Mouse (Mus musculus): ENCODE measurements around the gene Zfp971. TPM values are rescaled to one million over a fixed set of nuclear protein-coding genes. Genes with fewer than 3 reads are reported as not detected.

The Zfp971 gene
- polyA plus RNA-seq, 1 experiment from 2014 or later: 16.4 TPM

Other genes with a start within 250 kb of the Zfp971 start
- gene Gm14325, start 182.9 kb upstream of the Zfp971 start, polyA plus RNA-seq (2014; fragmentation: Nextera tagmentation; extraction: Ambion mirVana): 41.0 and 50.2 TPM in 2 replicates
- 1.7 and 3.2 TPM in 2 replicates for gene Gm14327, start 126.2 kb upstream of the Zfp971 start, polyA plus RNA-seq (2014; fragmentation: Nextera tagmentation; extraction: Ambion mirVana)
- 0.52 TPM in 1 of 2 replicates, not detected in the other for gene Zfp972, start 97.7 kb upstream of the Zfp971 start, polyA plus RNA-seq (2014; fragmentation: Nextera tagmentation; extraction: Ambion mirVana)
- gene Gm14326, start 66.0 kb upstream of the Zfp971 start, polyA plus RNA-seq (2014; fragmentation: Nextera tagmentation; extraction: Ambion mirVana): 16.2 and 20.0 TPM in 2 replicates
- 15.3 and 19.7 TPM in 2 replicates for gene Zfp931, start 55.2 kb downstream of the Zfp971 start, polyA plus RNA-seq (2014; fragmentation: Nextera tagmentation; extraction: Ambion mirVana)
- gene Phactr3, start 95.7 kb downstream of the Zfp971 start, polyA plus RNA-seq (2014; fragmentation: Nextera tagmentation; extraction: Ambion mirVana): 11.3 and 13.5 TPM in 2 replicates